Mouse (Mus musculus) adrenal gland, postnatal 14 days (tissue): ENCODE measurements around the gene 1500009C09Rik. TPM values are rescaled to one million over a fixed set of nuclear protein-coding genes. Genes with fewer than 3 reads are reported as not detected.

Experiments used
- DNase-seq: peaks from one replicate; pipeline ENCODE4 v3.0.0; 2021; ENCODE audit warnings: mixed read lengths
- long read RNA-seq, 2 experiments: library from polyadenylated mRNA; stranded (forward); transcript quantifications; one replicate each; pipeline ENCODE4 v2.0.0; 2021
- total RNA-seq: library from RNA; stranded (reverse); gene quantifications from 2 replicates; pipeline ENCODE4 v1.2.3, GENCODE M21; 2021

1500009C09Rik gene
- 0.49 and 0.74 TPM in 2 replicates for total RNA-seq
- long read RNA-seq, experiment 1 = 0 reads
- long read RNA-seq, experiment 2 = 0 reads

GRCm38 (mm10) chr15:82252097-82252496 is at the start of gene 1500009C09Rik:
Gene 1500009C09Rik (plus strand): TSS chr15:82252397.
- DNase-seq = no peak

GRCm38 (mm10) chr15:82203090-82203489 is 49.1 kb upstream of the 1500009C09Rik start:
- DNase-seq = no peak

- no peak for DNase-seq
These were observed 48.4 kb upstream of the 1500009C09Rik start for GRCm38 (mm10) chr15:82203611-82204351.

- DNase-seq = no peak
These were observed 47.4 kb upstream of the 1500009C09Rik start for GRCm38 (mm10) chr15:82204680-82205371.

GRCm38 (mm10) chr15:82206365-82207104 is 45.7 kb upstream of the 1500009C09Rik start:
- peak; percentile 77 for DNase-seq

- DNase-seq = no peak
These were observed 45.1 kb upstream of the 1500009C09Rik start for GRCm38 (mm10) chr15:82207105-82207459.

GRCm38 (mm10) chr15:82207504-82208219 is 44.5 kb upstream of the 1500009C09Rik start:
- no peak for DNase-seq

GRCm38 (mm10) chr15:82208307-82208706 is 43.9 kb upstream of the 1500009C09Rik start:
- no peak for DNase-seq

- DNase-seq = no peak
These were observed 42.7 kb upstream of the 1500009C09Rik start for GRCm38 (mm10) chr15:82209295-82210050.

- no peak for DNase-seq
These were observed 41.4 kb upstream of the 1500009C09Rik start for GRCm38 (mm10) chr15:82210801-82211200.

GRCm38 (mm10) chr15:82211281-82211680 is 40.9 kb upstream of the 1500009C09Rik start:
- DNase-seq = no peak

GRCm38 (mm10) chr15:82211911-82212751 is 40.1 kb upstream of the 1500009C09Rik start:
- DNase-seq = peak; percentile 47

GRCm38 (mm10) chr15:82212752-82213063 is 39.5 kb upstream of the 1500009C09Rik start, which contains the start of gene Shisa8:
Gene Shisa8 (minus strand): TSS chr15:82212815.
- no peak for DNase-seq

- DNase-seq = no peak
These were observed 39.0 kb upstream of the 1500009C09Rik start for GRCm38 (mm10) chr15:82213222-82213621.

- DNase-seq = no peak
These were observed 36.7 kb upstream of the 1500009C09Rik start for GRCm38 (mm10) chr15:82215332-82216046.

GRCm38 (mm10) chr15:82216142-82216827 is 35.9 kb upstream of the 1500009C09Rik start:
- DNase-seq = no peak

- DNase-seq = no peak
These were observed 35.2 kb upstream of the 1500009C09Rik start for GRCm38 (mm10) chr15:82217039-82217438.

GRCm38 (mm10) chr15:82217980-82218379 is 34.2 kb upstream of the 1500009C09Rik start:
- no peak for DNase-seq
